Mouse (Mus musculus): ENCODE results near the gene Tbc1d4.

GRCm38 (mm10) chr14:101593340-101593739, 15.7 kb downstream of the Tbc1d4 start:
- TF ChIP-seq CTCF (IDR thresholded peaks at IDR 0.05; ENCODE audit: low read depth, low read length) (no peak), POLR2A (IDR thresholded peaks at IDR 0.05; ENCODE audit: borderline replicate concordance, low read depth, low read length) (no peak)

Measured in bone marrow macrophage, adult 2 months (primary cell).